Mouse (Mus musculus) midbrain, embryonic 15.5 days (tissue): ENCODE measurements around the gene 1700006A11Rik. TPM values are rescaled to one million over a fixed set of nuclear protein-coding genes. Genes with fewer than 3 reads are reported as not detected.
"Not testable (repeated sequence)": the region's sequence is repeated elsewhere in the genome, so short reads cannot be mapped to it uniquely, and the experiment has no call there.

ENCODE experiments used
- ATAC-seq: fragments of 200-750 bp; cut with Nextera tagmentation; replicated peaks from 2 replicates; pipeline ENCODE4 v1.8.0; 2017; ENCODE audit warnings: moderate TSS enrichment
- H3K27ac ChIP-seq: fragments of 300-500 bp; sonication (generic); 2 replicates; pipeline ENCODE4 v1.5.1; 2015; ENCODE audit warnings: mild to moderate bottlenecking, inconsistent platforms
- H3K27me3 ChIP-seq: fragments of 300-500 bp; sonication (generic); replicated peaks from 2 replicates; pipeline ENCODE4 v1.6.1; 2015; ENCODE audit warnings: inconsistent platforms
- H3K36me3 ChIP-seq: fragments of 300-500 bp; sonication (generic); replicated peaks from 2 replicates; pipeline ENCODE4 v1.6.1; 2015; ENCODE audit warnings: inconsistent platforms
- H3K4me1 ChIP-seq: fragments of 300-500 bp; sonication (generic); 2 replicates; pipeline ENCODE4 v1.6.1; 2015; ENCODE audit warnings: inconsistent platforms
- H3K4me2 ChIP-seq: fragments of 300-500 bp; sonication (generic); 2 replicates; pipeline ENCODE4 v1.6.1; 2015; ENCODE audit warnings: inconsistent platforms, mild to moderate bottlenecking, moderate library complexity
- H3K4me3 ChIP-seq: fragments of 300-500 bp; sonication (generic); 2 replicates; pipeline ENCODE4 v1.5.1; 2015; ENCODE audit warnings: mild to moderate bottlenecking, inconsistent platforms
- H3K9ac ChIP-seq: fragments of 300-500 bp; sonication (generic); 2 replicates; pipeline ENCODE4 v1.6.1; 2015; ENCODE audit warnings: mild to moderate bottlenecking, inconsistent platforms
- H3K9me3 ChIP-seq: fragments of 300-500 bp; sonication (generic); 2 replicates; pipeline ENCODE4 v1.6.1; 2016; ENCODE audit warnings: inconsistent platforms
- WGBS: fragments of 180-500 bp; shearing (Covaris S2); methylation state at CpG from one replicate; pipeline ENCODE4 v1.1.7; 2015; ENCODE audit warnings: mixed read lengths; 5-methylcytosine and 5-hydroxymethylcytosine counted together
- polyA plus RNA-seq: library from polyadenylated mRNA; unstranded; fragments of >200 nt; fragmentation: Nextera tagmentation; extraction: Ambion mirVana; gene quantifications from 2 replicates; pipeline ENCODE4 v1.2.1, GENCODE M21; 2015

The 1700006A11Rik gene
- not detected in 2 replicates for polyA plus RNA-seq

- Histone ChIP-seq H3K27me3 (no peaks in the 10 kb centered on the region), H3K4me1 (no peaks in the 10 kb centered on the region), H3K4me3 (no peak within 1 kb of the TSS), H3K27ac (no peak within 1 kb of the TSS), H3K9me3 (no peaks in the 10 kb centered on the region), H3K36me3 (no peaks in the 10 kb centered on the region), H3K9ac (no peak within 1 kb of the TSS), H3K4me2 (no peak within 1 kb of the TSS)
- 91% methylated on average over 1 of the region's 1 CpGs for WGBS
- ATAC-seq = no peak
Measured at GRCm38 (mm10) chr3:124425940-124426339, at the start of gene 1700006A11Rik. 1700006A11Rik (minus strand) TSS chr3:124426040.

- 90% methylated on average over 5 of the region's 5 CpGs for WGBS
- not testable (repeated sequence) for H3K4me1 ChIP-seq, H3K9ac ChIP-seq, H3K27me3 ChIP-seq, ATAC-seq, H3K9me3 ChIP-seq, H3K36me3 ChIP-seq, H3K27ac ChIP-seq, H3K4me3 ChIP-seq, H3K4me2 ChIP-seq
Measured at GRCm38 (mm10) chr3:124474291-124474690, 48.5 kb upstream of the 1700006A11Rik start.

- Histone ChIP-seq H3K4me3 (no peak overlapping the region), H3K4me2 (no peak overlapping the region), H3K36me3 (no peaks in the 10 kb centered on the region), H3K9me3 (no peaks in the 10 kb centered on the region), H3K4me1 (no peaks in the 10 kb centered on the region), H3K27ac (no peak overlapping the region), H3K27me3 (no peaks in the 10 kb centered on the region), H3K9ac (no peak overlapping the region)
- WGBS = 81% methylated on average over 6 of the region's 6 CpGs
- no peak for ATAC-seq
Measured at GRCm38 (mm10) chr3:124466102-124466730, 40.4 kb upstream of the 1700006A11Rik start.

GRCm38 (mm10) chr3:124392201-124392600 is 33.6 kb downstream of the 1700006A11Rik start:
- H3K4me3 ChIP-seq = no peak overlapping the region
- no peak for ATAC-seq
- no peaks in the 10 kb centered on the region for H3K27me3 ChIP-seq
- no peak overlapping the region for H3K27ac ChIP-seq
- no peaks in the 10 kb centered on the region for H3K4me1 ChIP-seq
- H3K9me3 ChIP-seq = no peaks in the 10 kb centered on the region
- H3K36me3 ChIP-seq = no peaks in the 10 kb centered on the region
- H3K9ac ChIP-seq = no peak overlapping the region
- WGBS = 59% methylated on average over 5 of the region's 5 CpGs
- no peak overlapping the region for H3K4me2 ChIP-seq

GRCm38 (mm10) chr3:124390101-124390500 is 35.7 kb downstream of the 1700006A11Rik start:
- no peaks in the 10 kb centered on the region for H3K4me1 ChIP-seq
- no peak overlapping the region for H3K4me3 ChIP-seq
- WGBS = 79% methylated on average over 2 of the region's 2 CpGs
- no peaks in the 10 kb centered on the region for H3K27me3 ChIP-seq
- no peaks in the 10 kb centered on the region for H3K36me3 ChIP-seq
- H3K27ac ChIP-seq = no peak overlapping the region
- no peak for ATAC-seq
- no peak overlapping the region for H3K4me2 ChIP-seq
- no peak overlapping the region for H3K9ac ChIP-seq
- no peaks in the 10 kb centered on the region for H3K9me3 ChIP-seq

- Histone ChIP-seq H3K9me3 (no peaks in the 10 kb centered on the region), H3K4me3 (no peak overlapping the region), H3K27ac (no peak overlapping the region), H3K27me3 (no peaks in the 10 kb centered on the region), H3K4me1 (no peaks in the 10 kb centered on the region), H3K36me3 (no peaks in the 10 kb centered on the region), H3K9ac (no peak overlapping the region), H3K4me2 (no peak overlapping the region)
- 57% methylated on average over 2 of the region's 2 CpGs for WGBS
- no peak; the same call in 1 of the 2 replicates for ATAC-seq
Measured at GRCm38 (mm10) chr3:124389650-124390049, 36.2 kb downstream of the 1700006A11Rik start.

GRCm38 (mm10) chr3:124385377-124385776 is 40.5 kb downstream of the 1700006A11Rik start:
- H3K27ac ChIP-seq, H3K4me2 ChIP-seq: not testable (repeated sequence)
- WGBS = 92% methylated on average over 18 of the region's 18 CpGs

GRCm38 (mm10) chr3:124372031-124372430 is 53.8 kb downstream of the 1700006A11Rik start:
- Histone ChIP-seq H3K4me2 (no peak overlapping the region), H3K27me3 (no peaks in the 10 kb centered on the region), H3K4me3 (no peak overlapping the region), H3K27ac (no peak overlapping the region), H3K4me1 (no peaks in the 10 kb centered on the region), H3K9ac (no peak overlapping the region), H3K9me3 (no peaks in the 10 kb centered on the region), H3K36me3 (no peaks in the 10 kb centered on the region)
- 87% methylated on average over 2 of the region's 2 CpGs for WGBS
- ATAC-seq = no peak

More at GRCm38 (mm10) chr3:124385377-124385776, 40.5 kb downstream of the 1700006A11Rik start:
- H3K9ac ChIP-seq, H3K4me1 ChIP-seq, ATAC-seq, H3K4me3 ChIP-seq, H3K36me3 ChIP-seq, H3K27me3 ChIP-seq, H3K9me3 ChIP-seq: not testable (repeated sequence)

GRCm38 (mm10) chr3:124357533-124357932 is 68.3 kb downstream of the 1700006A11Rik start:
- Histone ChIP-seq H3K4me2 (no peak overlapping the region), H3K27me3 (no peaks in the 10 kb centered on the region), H3K9ac (no peak overlapping the region), H3K36me3 (no peaks in the 10 kb centered on the region), H3K27ac (no peak overlapping the region), H3K9me3 (no peaks in the 10 kb centered on the region), H3K4me3 (no peak overlapping the region), H3K4me1 (no peaks in the 10 kb centered on the region)
- WGBS = 88% methylated on average over 3 of the region's 3 CpGs
- ATAC-seq = no peak

Other genes with a start within 250 kb of the 1700006A11Rik start
- 54.5 and 57.4 TPM in 2 replicates for gene Tram1l1, start 105.2 kb downstream of the 1700006A11Rik start, polyA plus RNA-seq
- not detected in 2 replicates for gene 1700003H04Rik, start 155.1 kb upstream of the 1700006A11Rik start, polyA plus RNA-seq